Mouse (Mus musculus): ENCODE data around the gene Tmem138. TPM values are rescaled to one million over a fixed set of nuclear protein-coding genes. Genes with fewer than 3 reads are reported as not detected.
"Not testable (repeated sequence)": the region's sequence is repeated elsewhere in the genome, so short reads cannot be mapped to it uniquely, and the experiment has no call there.

Gene Tmem138
- total and polyA plus RNA-seq, 2 experiments from 2014 or later = 16.6 to 35.7 TPM

GRCm38 (mm10) chr19:10580102-10580501 is 2.9 kb upstream of the Tmem138 start:
- 81% methylated on average over 3 of the region's 3 CpGs for WGBS
- DNase-seq (ENCODE audit: low spot score) (no peak), ATAC-seq (no peak)
- no peak for TF ChIP-seq CTCF (IDR thresholded peaks at IDR 0.05; ENCODE audit: low read depth)
- Histone ChIP-seq H3K4me1 (ENCODE audit: insufficient read depth, low read length) (peaks cover 5% of the 10 kb centered on the region; the same call in 1 of the 2 replicates), H3K4me2 (ENCODE audit: low read depth, low read length) (no peak overlapping the region), H3K27me3 (ENCODE audit: insufficient read depth, low read length) (no peaks in the 10 kb centered on the region), H3K9ac (replicated peaks; ENCODE audit: low read length) (no peak overlapping the region), H3K4me3 (ENCODE audit: low read length) (no peak overlapping the region), H3K36me3 (ENCODE audit: insufficient read depth, low read length) (0 out of 2 replicates have a peak, but pooled peaks cover 5% of the 10 kb centered on the region), H3K9me3 (ENCODE audit: low read length) (no peaks in the 10 kb centered on the region), H3K27ac (no peak overlapping the region)

- no peak overlapping the region for H3K4me3 ChIP-seq (ENCODE audit: low read length)
- H3K27ac ChIP-seq = no peak overlapping the region
- no peak for TF ChIP-seq CTCF (IDR thresholded peaks at IDR 0.05; ENCODE audit: low read depth)
- no peak overlapping the region for H3K9ac ChIP-seq (replicated peaks; ENCODE audit: low read length)
- H3K4me1 ChIP-seq (ENCODE audit: insufficient read depth, low read length) = no peaks in the 10 kb centered on the region
- DNase-seq (ENCODE audit: low spot score) (no peak), ATAC-seq (no peak)
- no peak overlapping the region for H3K4me2 ChIP-seq (ENCODE audit: low read depth, low read length)
- H3K27me3 ChIP-seq (ENCODE audit: insufficient read depth, low read length) = no peaks in the 10 kb centered on the region
- H3K9me3 ChIP-seq (ENCODE audit: low read length) = no peaks in the 10 kb centered on the region
- 93% methylated on average over 6 of the region's 6 CpGs for WGBS
- peaks cover 29% of the 10 kb centered on the region for H3K36me3 ChIP-seq (ENCODE audit: insufficient read depth, low read length)
Observed at GRCm38 (mm10) chr19:10569627-10570026, 7.5 kb downstream of the Tmem138 start.

GRCm38 (mm10) chr19:10565217-10565616 is 11.9 kb downstream of the Tmem138 start:
- no peaks in the 10 kb centered on the region for H3K36me3 ChIP-seq (ENCODE audit: insufficient read depth, low read length)
- no peaks in the 10 kb centered on the region for H3K27me3 ChIP-seq (ENCODE audit: insufficient read depth, low read length)
- H3K4me1 ChIP-seq (ENCODE audit: insufficient read depth, low read length) = no peaks in the 10 kb centered on the region
- 78% methylated on average over 4 of the region's 4 CpGs for WGBS
- DNase-seq (ENCODE audit: low spot score) = no peak
- no peaks in the 10 kb centered on the region for H3K9me3 ChIP-seq (ENCODE audit: low read length)
- H3K9ac ChIP-seq (replicated peaks; ENCODE audit: low read length) = no peak overlapping the region
- no peak overlapping the region for H3K4me2 ChIP-seq (ENCODE audit: low read depth, low read length)
- no peak overlapping the region for H3K4me3 ChIP-seq (ENCODE audit: low read length)
- H3K27ac ChIP-seq = no peak overlapping the region
- no peak for ATAC-seq
- no peak for TF ChIP-seq CTCF (IDR thresholded peaks at IDR 0.05; ENCODE audit: low read depth)

- 84% methylated on average over 6 of the region's 6 CpGs for WGBS
- Histone ChIP-seq H3K27ac (no peak overlapping the region), H3K4me1 (ENCODE audit: insufficient read depth, low read length) (no peaks in the 10 kb centered on the region), H3K9ac (replicated peaks; ENCODE audit: low read length) (no peak overlapping the region), H3K4me3 (ENCODE audit: low read length) (no peak overlapping the region), H3K36me3 (ENCODE audit: insufficient read depth, low read length) (no peaks in the 10 kb centered on the region), H3K9me3 (ENCODE audit: low read length) (no peaks in the 10 kb centered on the region), H3K4me2 (ENCODE audit: low read depth, low read length) (no peak overlapping the region), H3K27me3 (ENCODE audit: insufficient read depth, low read length) (no peaks in the 10 kb centered on the region)
- no peak for TF ChIP-seq CTCF (IDR thresholded peaks at IDR 0.05; ENCODE audit: low read depth)
- ATAC-seq = no peak
- no peak for DNase-seq (ENCODE audit: low spot score)
Observed at GRCm38 (mm10) chr19:10564278-10564677, 12.9 kb downstream of the Tmem138 start.

GRCm38 (mm10) chr19:10562351-10562750 is 14.8 kb downstream of the Tmem138 start:
- H3K27me3 ChIP-seq (ENCODE audit: insufficient read depth, low read length) = no peaks in the 10 kb centered on the region
- 58% methylated on average over 5 of the region's 5 CpGs for WGBS
- no peak overlapping the region for H3K9ac ChIP-seq (replicated peaks; ENCODE audit: low read length)
- H3K9me3 ChIP-seq (ENCODE audit: low read length) = no peaks in the 10 kb centered on the region
- H3K27ac ChIP-seq = no peak overlapping the region
- no peaks in the 10 kb centered on the region for H3K36me3 ChIP-seq (ENCODE audit: insufficient read depth, low read length)
- no peak for TF ChIP-seq CTCF (IDR thresholded peaks at IDR 0.05; ENCODE audit: low read depth)
- no peak overlapping the region for H3K4me3 ChIP-seq (ENCODE audit: low read length)
- no peak for ATAC-seq
- H3K4me2 ChIP-seq (ENCODE audit: low read depth, low read length) = no peak overlapping the region
- no peaks in the 10 kb centered on the region for H3K4me1 ChIP-seq (ENCODE audit: insufficient read depth, low read length)
- DNase-seq (ENCODE audit: low spot score) = no peak

- Histone ChIP-seq H3K4me1 (ENCODE audit: insufficient read depth, low read length) (no peaks in the 10 kb centered on the region), H3K9ac (replicated peaks; ENCODE audit: low read length) (no peak overlapping the region), H3K36me3 (ENCODE audit: insufficient read depth, low read length) (no peaks in the 10 kb centered on the region), H3K4me2 (ENCODE audit: low read depth, low read length) (no peak overlapping the region), H3K27me3 (ENCODE audit: insufficient read depth, low read length) (no peaks in the 10 kb centered on the region), H3K9me3 (ENCODE audit: low read length) (no peaks in the 10 kb centered on the region), H3K27ac (no peak overlapping the region), H3K4me3 (ENCODE audit: low read length) (no peak overlapping the region)
- no peak for TF ChIP-seq CTCF (IDR thresholded peaks at IDR 0.05; ENCODE audit: low read depth)
- DNase-seq (ENCODE audit: low spot score) (no peak), ATAC-seq (no peak)
- 62% methylated on average over 6 of the region's 6 CpGs for WGBS
Observed at GRCm38 (mm10) chr19:10561558-10562314, 15.4 kb downstream of the Tmem138 start.

GRCm38 (mm10) chr19:10560108-10560507 is 17.1 kb downstream of the Tmem138 start:
- H3K4me1 ChIP-seq (ENCODE audit: insufficient read depth, low read length) = no peaks in the 10 kb centered on the region
- no peak overlapping the region for H3K9ac ChIP-seq (replicated peaks; ENCODE audit: low read length)
- no peak overlapping the region for H3K4me2 ChIP-seq (ENCODE audit: low read depth, low read length)
- 29% methylated on average over 5 of the region's 5 CpGs for WGBS
- ATAC-seq (no peak), DNase-seq (ENCODE audit: low spot score) (peak; percentile 62)
- H3K4me3 ChIP-seq (ENCODE audit: low read length) = no peak overlapping the region
- H3K9me3 ChIP-seq (ENCODE audit: low read length) = no peaks in the 10 kb centered on the region
- TF ChIP-seq CTCF (IDR thresholded peaks at IDR 0.05; ENCODE audit: low read depth) = peak; percentile 52
- H3K27me3 ChIP-seq (ENCODE audit: insufficient read depth, low read length) = no peaks in the 10 kb centered on the region
- H3K27ac ChIP-seq = no peak overlapping the region
- H3K36me3 ChIP-seq (ENCODE audit: insufficient read depth, low read length) = no peaks in the 10 kb centered on the region

- WGBS = 69% methylated on average over 4 of the region's 4 CpGs
- H3K9ac ChIP-seq (replicated peaks; ENCODE audit: low read length); ATAC-seq; H3K4me2 ChIP-seq (ENCODE audit: low read depth, low read length); H3K27ac ChIP-seq; H3K27me3 ChIP-seq (ENCODE audit: insufficient read depth, low read length); H3K9me3 ChIP-seq (ENCODE audit: low read length); H3K4me3 ChIP-seq (ENCODE audit: low read length); H3K36me3 ChIP-seq (ENCODE audit: insufficient read depth, low read length); DNase-seq (ENCODE audit: low spot score); H3K4me1 ChIP-seq (ENCODE audit: insufficient read depth, low read length): not testable (repeated sequence)
Observed at GRCm38 (mm10) chr19:10557837-10558375, 19.3 kb downstream of the Tmem138 start.

All from hindbrain, postnatal 0 days (tissue).